Mouse (Mus musculus) CH12.LX (cell line): ENCODE results near the gene Rpp25. TPM values are rescaled to one million over a fixed set of nuclear protein-coding genes. Genes with fewer than 3 reads are reported as not detected.

Source experiments
- DNase-seq: peaks from one replicate; pipeline ENCODE4 v3.0.0-alpha.2; 2013; ENCODE audit errors: extremely low read depth
- H3K27ac ChIP-seq: 2 replicates; pipeline ENCODE4 v1.5.1; 2012; ENCODE audit warnings: low read depth, mild to moderate bottlenecking, control low read depth, moderate library complexity; ENCODE audit not compliant: insufficient read depth
- H3K27me3 ChIP-seq: replicated peaks from 2 replicates; pipeline ENCODE3; 2012; ENCODE audit warnings: inconsistent platforms
- H3K36me3 ChIP-seq, 2 experiments: replicated peaks in 1 of 2; 2 replicates each; pipeline versions ENCODE3 to v1.6.1; 2012; ENCODE audit warnings: inconsistent platforms in 1 of 2, low read length in 1 of 2, mild to moderate bottlenecking in 1 of 2, mixed read lengths in 1 of 2, moderate library complexity in 1 of 2; ENCODE audit not compliant: control insufficient read depth in 1 of 2, insufficient read depth in 1 of 2
- H3K4me1 ChIP-seq, 2 experiments: 2 replicates each; pipeline ENCODE4 v1.6.1; 2012; ENCODE audit warnings: inconsistent platforms in 1 of 2, moderate library complexity in 1 of 2; ENCODE audit not compliant: insufficient read depth in 2 of 2, control insufficient read depth in 1 of 2
- H3K4me2 ChIP-seq: 2 replicates; pipeline ENCODE4 v1.6.1; 2012; ENCODE audit warnings: low read depth, mild to moderate bottlenecking, control low read depth; ENCODE audit not compliant: poor library complexity, insufficient read depth, severe bottlenecking
- H3K4me3 ChIP-seq, 3 experiments: fragments of 150-350 bp in 1 of 3; sonication (generic) in 1 of 3; replicated peaks in 1 of 3; 2 replicates each; pipeline versions ENCODE3 to v1.5.1; 2011 to 2012; ENCODE audit warnings: low read depth in 2 of 3, low read length in 2 of 3, mild to moderate bottlenecking in 2 of 3, moderate library complexity in 2 of 3, control low read depth in 1 of 3, improper control_type of control experiment in 1 of 3, inconsistent platforms in 1 of 3, mixed read lengths in 1 of 3; ENCODE audit not compliant: poor library complexity in 1 of 3
- H3K79me2 ChIP-seq: replicated peaks from 2 replicates; pipeline ENCODE4 v1.6.1; 2012; ENCODE audit warnings: mild to moderate bottlenecking, moderate library complexity; ENCODE audit not compliant: control insufficient read depth, poor library complexity, insufficient read depth, severe bottlenecking; ENCODE audit errors: extremely low read depth
- H3K9ac ChIP-seq: 2 replicates; pipeline ENCODE4 v1.6.1; 2012; ENCODE audit warnings: low read depth, mild to moderate bottlenecking, control low read depth, moderate library complexity; ENCODE audit not compliant: insufficient read depth
- H3K9me3 ChIP-seq: replicated peaks from 2 replicates; pipeline ENCODE3; 2012; ENCODE audit warnings: low read length, inconsistent platforms, mixed read lengths
- BHLHE40 ChIP-seq: IDR thresholded peaks from 2 replicates; pipeline ENCODE4 v1.6.1; 2011; ENCODE audit warnings: mild to moderate bottlenecking, low read depth, low read length, improper control_type of control experiment
- CHD1 ChIP-seq: IDR thresholded peaks from 2 replicates; pipeline ENCODE4 v1.6.1; 2012; ENCODE audit warnings: low read depth, low read length, improper control_type of control experiment, inconsistent platforms
- CHD2 ChIP-seq: IDR thresholded peaks from 2 replicates; pipeline ENCODE4 v1.6.1; 2011; ENCODE audit warnings: low read length, improper control_type of control experiment
- CTCF ChIP-seq, 2 experiments: IDR thresholded peaks in 1 of 2; conservative IDR thresholded peaks in 1 of 2; 2 replicates each; pipeline ENCODE4 v1.5.1; 2011 to 2012; ENCODE audit warnings: low read depth in 2 of 2, low read length in 2 of 2, improper control_type of control experiment in 1 of 2, inconsistent platforms in 1 of 2, mild to moderate bottlenecking in 1 of 2, moderate library complexity in 1 of 2
- E2F4 ChIP-seq: IDR thresholded peaks from 2 replicates; pipeline ENCODE4 v1.6.1; 2011; ENCODE audit warnings: low read depth, low read length, improper control_type of control experiment; ENCODE audit not compliant: insufficient replicate concordance
- ELF1 ChIP-seq: IDR thresholded peaks from 2 replicates; pipeline ENCODE4 v1.6.1; 2014; ENCODE audit warnings: low read depth, mild to moderate bottlenecking, inconsistent platforms, low read length, improper control_type of control experiment
- EP300 ChIP-seq: IDR thresholded peaks from 2 replicates; pipeline ENCODE4 v1.6.1; 2011; ENCODE audit warnings: low read length, improper control_type of control experiment
- ETS1 ChIP-seq: conservative IDR thresholded peaks from 2 replicates; pipeline ENCODE4 v1.6.1; 2012; ENCODE audit warnings: low read depth, mild to moderate bottlenecking, inconsistent platforms, low read length, improper control_type of control experiment, moderate library complexity
- GABPA ChIP-seq: IDR thresholded peaks from 2 replicates; pipeline ENCODE4 v1.6.1; 2012; ENCODE audit warnings: low read depth, low read length, improper control_type of control experiment, inconsistent platforms; ENCODE audit not compliant: insufficient replicate concordance
- HCFC1 ChIP-seq: IDR thresholded peaks from 2 replicates; pipeline ENCODE4 v1.6.1; 2012; ENCODE audit warnings: low read depth, mild to moderate bottlenecking, inconsistent platforms, low read length, improper control_type of control experiment
- IRF4 ChIP-seq: IDR thresholded peaks from 2 replicates; pipeline ENCODE4 v1.6.1; 2014; ENCODE audit warnings: low read depth, mild to moderate bottlenecking, inconsistent platforms, low read length, improper control_type of control experiment
- JUN ChIP-seq: IDR thresholded peaks from 2 replicates; pipeline ENCODE4 v1.6.1; 2011; ENCODE audit warnings: low read depth, mild to moderate bottlenecking, low read length, improper control_type of control experiment, moderate library complexity; ENCODE audit not compliant: insufficient read depth
- JUND ChIP-seq: conservative IDR thresholded peaks from 2 replicates; pipeline ENCODE4 v1.6.1; 2011; ENCODE audit warnings: low read depth, low read length, improper control_type of control experiment
- MAFK ChIP-seq: IDR thresholded peaks from 2 replicates; pipeline ENCODE4 v1.6.1; 2011; ENCODE audit warnings: low read length, improper control_type of control experiment; ENCODE audit not compliant: insufficient replicate concordance
- MAX ChIP-seq: IDR thresholded peaks from 2 replicates; pipeline ENCODE4 v1.6.1; 2011; ENCODE audit warnings: low read length, improper control_type of control experiment
- MAZ ChIP-seq: IDR thresholded peaks from 2 replicates; pipeline ENCODE4 v1.6.1; 2012; ENCODE audit warnings: low read depth, mild to moderate bottlenecking, inconsistent platforms, low read length, improper control_type of control experiment, moderate library complexity
- MEF2A ChIP-seq: IDR thresholded peaks from 2 replicates; pipeline ENCODE4 v1.6.1; 2014; ENCODE audit warnings: low read depth, mild to moderate bottlenecking, inconsistent platforms, low read length, improper control_type of control experiment, borderline replicate concordance
- MXI1 ChIP-seq: IDR thresholded peaks from 2 replicates; pipeline ENCODE4 v1.6.1; 2011; ENCODE audit warnings: mild to moderate bottlenecking, low read depth, low read length, improper control_type of control experiment
- MYC ChIP-seq: IDR thresholded peaks from 2 replicates; pipeline ENCODE4 v1.6.1; 2011; ENCODE audit warnings: low read depth, mild to moderate bottlenecking, improper control_type of control experiment, low read length
- NRF1 ChIP-seq: IDR thresholded peaks from 2 replicates; pipeline ENCODE4 v1.6.1; 2014; ENCODE audit warnings: low read depth, mild to moderate bottlenecking, inconsistent platforms, low read length, improper control_type of control experiment, moderate library complexity
- PAX5 ChIP-seq: IDR thresholded peaks from 2 replicates; pipeline ENCODE4 v1.6.1; 2012; ENCODE audit warnings: low read length, inconsistent platforms, mixed read lengths
- POLR2A ChIP-seq: IDR thresholded peaks from 2 replicates; pipeline ENCODE4 v1.6.1; 2011; ENCODE audit warnings: low read depth, mild to moderate bottlenecking, improper control_type of control experiment, low read length
- POLR2AphosphoS2 ChIP-seq: IDR thresholded peaks from 2 replicates; pipeline ENCODE4 v1.6.1; 2011; ENCODE audit warnings: low read depth, low read length, improper control_type of control experiment
- RAD21 ChIP-seq: IDR thresholded peaks from 2 replicates; pipeline ENCODE4 v1.6.1; 2011; ENCODE audit warnings: low read depth, mild to moderate bottlenecking, low read length, improper control_type of control experiment, moderate library complexity
- RCOR1 ChIP-seq: conservative IDR thresholded peaks from 2 replicates; pipeline ENCODE4 v1.6.1; 2012; ENCODE audit warnings: low read depth, mild to moderate bottlenecking, inconsistent platforms, low read length, improper control_type of control experiment
- SIN3A ChIP-seq: IDR thresholded peaks from 2 replicates; pipeline ENCODE4 v1.6.1; 2012; ENCODE audit warnings: low read length, improper control_type of control experiment, inconsistent platforms
- SMC3 ChIP-seq: IDR thresholded peaks from 2 replicates; pipeline ENCODE4 v1.6.1; 2011; ENCODE audit warnings: low read depth, low read length, improper control_type of control experiment
- TBP ChIP-seq: conservative IDR thresholded peaks from 2 replicates; pipeline ENCODE4 v1.6.1; 2011; ENCODE audit warnings: low read depth, low read length, improper control_type of control experiment
- TCF12 ChIP-seq: IDR thresholded peaks from 2 replicates; pipeline ENCODE4 v1.6.1; 2014; ENCODE audit warnings: low read depth, mild to moderate bottlenecking, inconsistent platforms, low read length, improper control_type of control experiment
- UBTF ChIP-seq: IDR thresholded peaks from 2 replicates; pipeline ENCODE4 v1.6.1; 2012; ENCODE audit warnings: low read depth, mild to moderate bottlenecking, inconsistent platforms, low read length, improper control_type of control experiment, moderate library complexity
- USF2 ChIP-seq: conservative IDR thresholded peaks from 2 replicates; pipeline ENCODE4 v1.6.1; 2011; ENCODE audit warnings: low read depth, low read length, improper control_type of control experiment
- ZC3H11A ChIP-seq: IDR thresholded peaks from 2 replicates; pipeline ENCODE4 v1.6.1; 2012; ENCODE audit warnings: low read depth, mild to moderate bottlenecking, inconsistent platforms, low read length, improper control_type of control experiment
- ZKSCAN1 ChIP-seq: IDR thresholded peaks from 2 replicates; pipeline ENCODE4 v1.6.1; 2012; ENCODE audit warnings: low read depth, inconsistent platforms, low read length, improper control_type of control experiment, borderline replicate concordance
- ZMIZ1 ChIP-seq: IDR thresholded peaks from 2 replicates; pipeline ENCODE4 v1.6.1; 2012; ENCODE audit warnings: low read depth, mild to moderate bottlenecking, inconsistent platforms, low read length, improper control_type of control experiment
- ZNF384 ChIP-seq: IDR thresholded peaks from 2 replicates; pipeline ENCODE4 v1.6.1; 2012; ENCODE audit warnings: low read depth, low read length, improper control_type of control experiment, inconsistent platforms
- dilution Hi-C: fragments of 300-500 bp; cut with MboI; formaldehyde crosslinking; loops from 2 replicates; pipeline ENCODE4 v1.14.3; 2020; ENCODE audit warnings: low sequenced_read_pairs; ENCODE audit not compliant: extremely low pct_unique_long_range_greater_than_20kb, extremely low pct_ligation_motif_present
- in situ Hi-C: fragments of 300-500 bp; cut with MboI; formaldehyde crosslinking; loops from 3 replicates; pipeline ENCODE4 v1.14.3; 2019; ENCODE audit warnings: low sequenced_read_pairs, low pct_ligation_motif_present, low pct_unique_long_range_greater_than_20kb, mixed read lengths
- polyA plus RNA-seq: library from polyadenylated mRNA; unstranded; fragments of >175 nt; gene quantifications from 2 replicates; pipeline ENCODE4 v1.2.1, GENCODE M21; 2012; ENCODE audit warnings: low read depth; ENCODE audit not compliant: insufficient read length
- total RNA-seq, 2 experiments: library from RNA; depleted of rRNA; stranded (reverse); fragments of 300-350 nt in 1 of 2; fragments of >200 nt in 1 of 2; gene quantifications; 2 replicates each; pipeline ENCODE4 v1.2.3; 2012 to 2014

Rpp25 gene
- total and polyA plus RNA-seq, 3 experiments, result 0.21 TPM; not detected in 2

GRCm38 (mm10) chr9:57468914-57469313, 34.9 kb upstream of the Rpp25 start:
- no peak for DNase-seq
- dilution Hi-C loops, result no loop called here
- H3K79me2 ChIP-seq, result no peaks in the 10 kb centered on the region
- peaks cover 5 to 8% of the 10 kb centered on the region in 2 experiments; a peak in 3 of 4 replicates for H3K4me1 ChIP-seq
- no peak overlapping the region for H3K4me2 ChIP-seq
- in situ Hi-C loops, result no loop called here
- no peak overlapping the region for H3K4me3 ChIP-seq
- peaks cover 80% of the 10 kb centered on the region for H3K27me3 ChIP-seq
- no peaks in the 10 kb centered on the region for H3K36me3 ChIP-seq
- H3K9ac ChIP-seq, result no peak overlapping the region
- no peak overlapping the region for H3K27ac ChIP-seq
- TF ChIP-seq ELF1, result no peak
- no peaks in the 10 kb centered on the region for H3K9me3 ChIP-seq

GRCm38 (mm10) chr9:57485774-57486173, 18.1 kb upstream of the Rpp25 start:
- in situ Hi-C loops (no loop called here), dilution Hi-C loops (no loop called here)
- no peak overlapping the region for H3K4me3 ChIP-seq
- H3K36me3 ChIP-seq, result no peaks in the 10 kb centered on the region
- peaks cover 4% of the 10 kb centered on the region for H3K9me3 ChIP-seq
- no peaks in the 10 kb centered on the region for H3K4me1 ChIP-seq
- no peaks in the 10 kb centered on the region for H3K79me2 ChIP-seq
- DNase-seq, result peak; percentile 77
- no peak overlapping the region for H3K27ac ChIP-seq
- H3K4me2 ChIP-seq, result no peak overlapping the region
- H3K27me3 ChIP-seq, result no peaks in the 10 kb centered on the region
- H3K9ac ChIP-seq, result no peak overlapping the region
- TF ChIP-seq POLR2A (no peak), NRF1 (no peak), MAZ (no peak), TCF12 (no peak), ELF1 (no peak), CTCF (conservative IDR thresholded peaks at IDR 0.05 in 1 of 2, IDR thresholded peaks at IDR 0.05 in 1 of 2; ENCODE audit: low read depth in 2 of 2, low read length in 2 of 2) (peak; percentile 94 to 99), IRF4 (peak; percentile 22; the same call in 1 of the 2 replicates), USF2 (no peak), JUN (no peak), E2F4 (no peak), ZKSCAN1 (no peak), ZMIZ1 (no peak), RCOR1 (no peak), RAD21 (peak; percentile 90), UBTF (no peak), HCFC1 (no peak), CHD2 (no peak), PAX5 (no peak), JUND (no peak), ZC3H11A (peak; percentile 53), MXI1 (no peak), SIN3A (no peak), MYC (0 out of 2 replicates have a peak, but pooled peaks have one; percentile 49), ETS1 (no peak), TBP (no peak), MAX (no peak), EP300 (no peak), MAFK (no peak), ZNF384 (no peak), BHLHE40 (no peak), SMC3 (peak; percentile 87), CHD1 (no peak), POLR2AphosphoS2 (no peak), MEF2A (no peak), GABPA (no peak)
